Mouse (Mus musculus): ENCODE measurements at regions not wholly inside any gene's neighbourhood (a gene's known extent, or its start where the extent isn't known, plus 50 kb on each side); places are given as distances from the start of the nearest gene placed in this dataset.

- no peak for DNase-seq (ENCODE audit: low spot score in 2 of 2)
These were observed 113.7 kb upstream of the Mgmt start for GRCm38 (mm10) chr7:136780708-136781107.

GRCm38 (mm10) chr7:136791162-136791561, 103.3 kb upstream of the Mgmt start:
- no peak for DNase-seq (ENCODE audit: low spot score in 2 of 2)

GRCm38 (mm10) chr7:136792131-136792530, 102.3 kb upstream of the Mgmt start:
- no peak for DNase-seq (ENCODE audit: low spot score in 2 of 2)

GRCm38 (mm10) chr7:136796415-136796814, 98.0 kb upstream of the Mgmt start:
- DNase-seq (ENCODE audit: low spot score in 2 of 2): no peak

GRCm38 (mm10) chr7:136797780-136798435, 96.5 kb upstream of the Mgmt start:
- no peak for DNase-seq (ENCODE audit: low spot score in 2 of 2)

GRCm38 (mm10) chr7:136798605-136799004, 95.8 kb upstream of the Mgmt start:
- no peak for DNase-seq (ENCODE audit: low spot score in 2 of 2)

GRCm38 (mm10) chr7:136807101-136807500, 87.3 kb upstream of the Mgmt start:
- DNase-seq (ENCODE audit: low spot score in 2 of 2): no peak

- DNase-seq (ENCODE audit: low spot score in 2 of 2): no peak
These were observed 86.4 kb upstream of the Mgmt start for GRCm38 (mm10) chr7:136807968-136808367.

GRCm38 (mm10) chr7:136809576-136809975, 84.8 kb upstream of the Mgmt start:
- no peak for DNase-seq (ENCODE audit: low spot score in 2 of 2)

GRCm38 (mm10) chr7:136813691-136814325, 80.6 kb upstream of the Mgmt start:
- DNase-seq (ENCODE audit: low spot score in 2 of 2): no peak

GRCm38 (mm10) chr7:136814751-136815150, 79.7 kb upstream of the Mgmt start:
- no peak for DNase-seq (ENCODE audit: low spot score in 2 of 2)

- no peak for DNase-seq (ENCODE audit: low spot score in 2 of 2)
These were observed 74.1 kb upstream of the Mgmt start for GRCm38 (mm10) chr7:136820291-136820690.

- no peak for DNase-seq (ENCODE audit: low spot score in 2 of 2)
These were observed 68.8 kb upstream of the Mgmt start for GRCm38 (mm10) chr7:136825647-136826046.

- no peak for DNase-seq (ENCODE audit: low spot score in 2 of 2)
These were observed 64.6 kb upstream of the Mgmt start for GRCm38 (mm10) chr7:136829621-136830313.

GRCm38 (mm10) chr7:136832419-136832818, 62.0 kb upstream of the Mgmt start:
- no peak for DNase-seq (ENCODE audit: low spot score in 2 of 2)

- no peak for DNase-seq (ENCODE audit: low spot score in 2 of 2)
These were observed 55.4 kb upstream of the Mgmt start for GRCm38 (mm10) chr7:136838971-136839370.

- no peak for DNase-seq (ENCODE audit: low spot score in 2 of 2)
These were observed 54.2 kb upstream of the Mgmt start for GRCm38 (mm10) chr7:136840224-136840623.

- DNase-seq (ENCODE audit: low spot score in 2 of 2): no peak
These were observed 51.7 kb upstream of the Mgmt start for GRCm38 (mm10) chr7:136842751-136843150.

- DNase-seq (ENCODE audit: low spot score in 2 of 2): no peak
These were observed 50.1 kb upstream of the Mgmt start for GRCm38 (mm10) chr7:136844282-136844681.

Data from frontal cortex, postnatal 10 days (tissue).